In the genomic region with DNA sequence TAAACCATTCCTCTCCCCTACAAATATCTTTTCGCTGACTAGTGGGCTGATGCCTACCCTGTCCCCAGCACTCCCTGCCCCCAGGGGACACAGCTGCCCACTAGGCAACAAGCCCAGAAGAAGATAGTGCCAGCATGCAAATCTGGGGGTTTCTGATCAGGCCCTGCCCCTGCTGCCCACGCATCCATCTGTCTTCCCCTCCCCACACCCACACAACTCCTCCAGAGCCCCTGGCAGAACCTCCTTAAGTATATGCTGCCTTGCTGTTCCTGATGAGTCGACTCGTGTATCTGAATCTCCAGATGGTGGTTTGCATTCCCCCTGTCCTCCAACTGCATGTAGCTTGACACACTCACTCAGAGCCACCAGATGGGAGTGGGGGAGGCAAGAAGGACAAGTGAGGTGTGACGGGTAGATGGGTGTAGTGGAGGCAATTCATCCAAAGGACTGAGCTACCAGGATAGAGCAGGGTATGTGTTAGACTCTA, we compare ENCODE assay signal across 10 mouse cellular contexts. TPM values are rescaled to one million over a fixed set of nuclear protein-coding genes. Genes with fewer than 3 reads are reported as not detected.
DNase-seq lines count a peak whose midpoint lies in the region; ATAC-seq lines count a peak whose summit lies in the region.
"Had no signal": no experiment of that assay in that cellular context is flagged by ENCODE, and none has a peak within 500 bp of the region (broad histone marks: within the 10 kb centered on the region; RNA-seq: fewer than 3 reads in every experiment).

No protein-coding gene starts in this region.

- peaks cover 7% of the 10 kb centered on the region; the same call in 1 of the 2 replicates for H3K4me1 ChIP-seq in hindbrain, embryonic 13.5 days (replicated peaks)
- H3K4me1 ChIP-seq in hindbrain, embryonic 11.5 days (replicated peaks; ENCODE audit: control insufficient read depth, insufficient read depth, low read length) = no peaks in the 10 kb centered on the region
- no peaks in the 10 kb centered on the region for H3K4me1 ChIP-seq in neural tube, embryonic 14.5 days (ENCODE audit: control insufficient read depth, insufficient read depth, low read length)
- H3K4me1 ChIP-seq: lung, embryonic 15.5 days had no signal

- H3K27ac ChIP-seq in hindbrain, embryonic 13.5 days = no peak overlapping the region; the same call in 1 of the 2 replicates
- no peak overlapping the region for H3K27ac ChIP-seq in hindbrain, embryonic 11.5 days (ENCODE audit: low read depth, low read length)
- H3K27ac ChIP-seq in neural tube, embryonic 14.5 days (ENCODE audit: low read depth, low read length) = no peak overlapping the region
- H3K27ac ChIP-seq: lung, embryonic 15.5 days had no signal

- no peak overlapping the region for H3K4me3 ChIP-seq in hindbrain, embryonic 13.5 days
- H3K4me3 ChIP-seq in hindbrain, embryonic 11.5 days (ENCODE audit: low read depth, low read length) = no peak overlapping the region
- H3K4me3 ChIP-seq in neural tube, embryonic 14.5 days (ENCODE audit: low read depth, low read length) = no peak overlapping the region
- H3K4me3 ChIP-seq: lung, embryonic 15.5 days had no signal

- no peak for DNase-seq in hindbrain, embryonic 11.5 days (ENCODE audit: low spot score)
- DNase-seq in c-Kit-positive CD71-negative TER-119-negative erythroid progenitor cells, embryonic 14.5 days (ENCODE audit: low read depth) = peak; percentile 8
- DNase-seq in layer of hippocampus, adult 9-10 months (ENCODE audit: low spot score) = peak; percentile 85
- no peak for DNase-seq in urinary bladder, postnatal 25 days (ENCODE audit: low spot score)
- DNase-seq in gastrocnemius, postnatal 4 days (ENCODE audit: low spot score in 2 of 2) = no peak
- DNase-seq in heart, postnatal 4 days = no peak

- peaks cover 18% of the 10 kb centered on the region; the same call in 1 of the 2 replicates for H3K36me3 ChIP-seq in hindbrain, embryonic 13.5 days
- no peaks in the 10 kb centered on the region for H3K36me3 ChIP-seq in hindbrain, embryonic 11.5 days (ENCODE audit: control insufficient read depth, insufficient read depth, low read length)
- H3K36me3 ChIP-seq in neural tube, embryonic 14.5 days (ENCODE audit: control insufficient read depth, insufficient read depth, low read length) = no peaks in the 10 kb centered on the region
- H3K36me3 ChIP-seq: lung, embryonic 15.5 days had no signal

- no peaks in the 10 kb centered on the region for H3K27me3 ChIP-seq in hindbrain, embryonic 13.5 days
- H3K27me3 ChIP-seq in hindbrain, embryonic 11.5 days (ENCODE audit: control insufficient read depth, insufficient read depth, low read length) = no peaks in the 10 kb centered on the region
- no peaks in the 10 kb centered on the region for H3K27me3 ChIP-seq in neural tube, embryonic 14.5 days (ENCODE audit: control insufficient read depth, insufficient read depth, low read length)
- H3K27me3 ChIP-seq: lung, embryonic 15.5 days; Patski had no signal

- no peak overlapping the region for H3K4me2 ChIP-seq in hindbrain, embryonic 13.5 days
- no peak overlapping the region for H3K4me2 ChIP-seq in hindbrain, embryonic 11.5 days (replicated peaks; ENCODE audit: low read depth, low read length)
- H3K4me2 ChIP-seq in neural tube, embryonic 14.5 days (ENCODE audit: low read depth, low read length) = no peak overlapping the region
- H3K4me2 ChIP-seq: lung, embryonic 15.5 days had no signal

- 69% methylated on average over 5 of the region's 5 CpGs for WGBS in hindbrain, embryonic 13.5 days
- WGBS in hindbrain, embryonic 11.5 days = 76% methylated on average over 5 of the region's 5 CpGs
- WGBS in neural tube, embryonic 14.5 days = 55% methylated on average over 5 of the region's 5 CpGs

- ATAC-seq in hindbrain, embryonic 13.5 days (ENCODE audit: low FRiP score) = peak; percentile 72
- ATAC-seq in hindbrain, embryonic 11.5 days (ENCODE audit: low FRiP score) = no peak
- ATAC-seq in neural tube, embryonic 14.5 days (ENCODE audit: low read depth) = peak; percentile 58; the same call in 1 of the 2 replicates
- ATAC-seq: Patski had no signal

- no peak overlapping the region for H3K9ac ChIP-seq in hindbrain, embryonic 13.5 days
- H3K9ac ChIP-seq in hindbrain, embryonic 11.5 days (ENCODE audit: low read depth, low read length) = no peak overlapping the region
- no peak overlapping the region for H3K9ac ChIP-seq in neural tube, embryonic 14.5 days (replicated peaks; ENCODE audit: low read depth, low read length)
- H3K9ac ChIP-seq: lung, embryonic 15.5 days had no signal

- no peaks in the 10 kb centered on the region for H3K9me3 ChIP-seq in hindbrain, embryonic 13.5 days
- H3K9me3 ChIP-seq in hindbrain, embryonic 11.5 days (ENCODE audit: control insufficient read depth, low read length) = 0 out of 2 replicates have a peak, but pooled peaks cover 2% of the 10 kb centered on the region
- no peaks in the 10 kb centered on the region for H3K9me3 ChIP-seq in neural tube, embryonic 14.5 days (ENCODE audit: control insufficient read depth, low read length)
- H3K9me3 ChIP-seq: lung, embryonic 15.5 days had no signal

RNA-seq across cellular contexts. Expression of a gene that starts 34.6 kb away (rescaled TPM):
- polyA plus RNA-seq in hindbrain, embryonic 13.5 days (2015; fragmentation: Nextera tagmentation; extraction: Ambion mirVana) = 26.3 and 28.2 TPM in 2 replicates
- 10.9 and 17.6 TPM in 2 replicates for polyA plus RNA-seq in hindbrain, embryonic 11.5 days (2014; fragmentation: Nextera tagmentation; extraction: Ambion mirVana)
- polyA plus RNA-seq in neural tube, embryonic 14.5 days (2014; fragmentation: Nextera tagmentation; extraction: Ambion mirVana) = 16.7 and 24.9 TPM in 2 replicates
- 10 to 100 TPM; 28.4 to 28.8 TPM for total RNA-seq in gastrocnemius, postnatal 4 days (2021)
- total RNA-seq in heart, postnatal 4 days (2021) = 10 to 100 TPM; 40.5 to 48.0 TPM

RNA-seq across cellular contexts. Expression of a gene that starts 52.3 kb away (rescaled TPM):
- 166 and 169 TPM in 2 replicates for polyA plus RNA-seq in hindbrain, embryonic 13.5 days (2015; fragmentation: Nextera tagmentation; extraction: Ambion mirVana)
- 199 and 208 TPM in 2 replicates for polyA plus RNA-seq in hindbrain, embryonic 11.5 days (2014; fragmentation: Nextera tagmentation; extraction: Ambion mirVana)
- polyA plus RNA-seq in neural tube, embryonic 14.5 days (2014; fragmentation: Nextera tagmentation; extraction: Ambion mirVana) = 229 and 233 TPM in 2 replicates
- total RNA-seq in gastrocnemius, postnatal 4 days (2021) = 100 to 1,000 TPM; 121 to 124 TPM
- total RNA-seq in heart, postnatal 4 days (2021) = 100 to 1,000 TPM; 128 to 135 TPM

Comparison
In these comparisons a context has a peak if more than half of its experiments do, and no peak if none do; other contexts are left out.
1. DNase-seq: peak in c-Kit-positive CD71-negative TER-119-negative erythroid progenitor cells, embryonic 14.5 days (single experiment) and layer of hippocampus, adult 9-10 months (single experiment); none in hindbrain, embryonic 11.5 days (single experiment), urinary bladder, postnatal 25 days (single experiment), gastrocnemius, postnatal 4 days (0 of 2) and heart, postnatal 4 days (single experiment).